Mouse (Mus musculus) layer of hippocampus, adult 18-20 months (tissue): Measurements from ENCODE around the gene Polr1a. TPM values are rescaled to one million over a fixed set of nuclear protein-coding genes. Genes with fewer than 3 reads are reported as not detected.

Experiments used
- DNase-seq, 2 experiments: peaks; one replicate each; pipeline ENCODE4 v3.0.0; 2022; ENCODE audit warnings: low spot score in 2 of 2
- total RNA-seq, 2 experiments: library from RNA; stranded (reverse); gene quantifications; 2 replicates each; pipeline ENCODE4 v1.2.3; 2021

The Polr1a gene
- total RNA-seq, 2 experiments from 2014 or later = 34.2 to 35.4 TPM

GRCm38 (mm10) chr6:71946121-71946520, 37.3 kb downstream of the Polr1a start:
- no peak for DNase-seq

GRCm38 (mm10) chr6:71949721-71950120, 40.9 kb downstream of the Polr1a start:
- DNase-seq = no peak

- DNase-seq = no peak
Observed at GRCm38 (mm10) chr6:71950592-71950991, 41.7 kb downstream of the Polr1a start.

GRCm38 (mm10) chr6:71951192-71951591, 42.3 kb downstream of the Polr1a start:
- no peak for DNase-seq

GRCm38 (mm10) chr6:71962119-71962518, 53.3 kb downstream of the Polr1a start:
- no peak for DNase-seq

- no peak for DNase-seq
Observed at GRCm38 (mm10) chr6:71962706-71963105, 53.9 kb downstream of the Polr1a start.

- DNase-seq = no peak
Observed at GRCm38 (mm10) chr6:71963561-71963960, 54.7 kb downstream of the Polr1a start.

- DNase-seq = no peak
Observed at GRCm38 (mm10) chr6:71966683-71967303, 57.9 kb downstream of the Polr1a start.

GRCm38 (mm10) chr6:71967847-71968246, 59.0 kb downstream of the Polr1a start:
- DNase-seq = no peak

GRCm38 (mm10) chr6:71969459-71969858, 60.6 kb downstream of the Polr1a start:
- peak; percentile 63 to 89 for DNase-seq

- no peak for DNase-seq
Observed at GRCm38 (mm10) chr6:71970154-71970553, 61.3 kb downstream of the Polr1a start.

- DNase-seq = no peak
Observed at GRCm38 (mm10) chr6:71976592-71976991, 67.7 kb downstream of the Polr1a start.

GRCm38 (mm10) chr6:71980165-71980564, 71.3 kb downstream of the Polr1a start:
- no peak for DNase-seq

- no peak for DNase-seq
Observed at GRCm38 (mm10) chr6:71980587-71980986, 71.7 kb downstream of the Polr1a start.

GRCm38 (mm10) chr6:71981450-71981849, 72.6 kb downstream of the Polr1a start:
- peak in 1 of 2 experiments; percentile 55 for DNase-seq

GRCm38 (mm10) chr6:71985984-71986383, 77.1 kb downstream of the Polr1a start:
- DNase-seq = no peak

GRCm38 (mm10) chr6:71987546-71988248, 78.8 kb downstream of the Polr1a start:
- no peak for DNase-seq

- DNase-seq = no peak
Observed at GRCm38 (mm10) chr6:71989647-71990351, 80.9 kb downstream of the Polr1a start.

GRCm38 (mm10) chr6:71990371-71990837, 81.6 kb downstream of the Polr1a start:
- DNase-seq = no peak

GRCm38 (mm10) chr6:71991190-71991932, 82.5 kb downstream of the Polr1a start:
- peak in 1 of 2 experiments; percentile 43 for DNase-seq

- DNase-seq = no peak
Observed at GRCm38 (mm10) chr6:71991933-71992325, 83.1 kb downstream of the Polr1a start.
